Mouse (Mus musculus) erythroblast, embryonic 14.5 days (primary cell): ENCODE results near the gene Arsb. TPM values are rescaled to one million over a fixed set of nuclear protein-coding genes. Genes with fewer than 3 reads are reported as not detected.

Experiments
- H3K27me3 ChIP-seq: 2 replicates; pipeline ENCODE4 v1.6.1; 2012; ENCODE audit warnings: inconsistent platforms; ENCODE audit not compliant: control insufficient read depth
- H3K36me3 ChIP-seq: 2 replicates; pipeline ENCODE4 v1.6.1; 2012; ENCODE audit warnings: mild to moderate bottlenecking, inconsistent platforms; ENCODE audit not compliant: control insufficient read depth
- H3K4me1 ChIP-seq: 2 replicates; pipeline ENCODE4 v1.6.1; 2012; ENCODE audit warnings: inconsistent platforms; ENCODE audit not compliant: control insufficient read depth
- H3K4me3 ChIP-seq: replicated peaks from 2 replicates; pipeline ENCODE3; 2012; ENCODE audit warnings: moderate library complexity, mild to moderate bottlenecking, inconsistent platforms
- H3K9me3 ChIP-seq: 2 replicates; pipeline ENCODE4 v1.6.1; 2012; ENCODE audit warnings: low read length, inconsistent platforms, mixed read lengths; ENCODE audit not compliant: control insufficient read depth
- GATA1 ChIP-seq: IDR thresholded peaks from 2 replicates; pipeline ENCODE4 v1.6.1; 2012; ENCODE audit warnings: low read length, inconsistent platforms, mixed read lengths
- TAL1 ChIP-seq: IDR thresholded peaks from 3 replicates; pipeline ENCODE4 v1.6.1; 2012; ENCODE audit warnings: low read length, inconsistent platforms, mixed read lengths
- polyA plus RNA-seq: library from polyadenylated mRNA; stranded (reverse); fragments of >175 nt; gene quantifications from 2 replicates; pipeline ENCODE4 v1.2.3, GENCODE M21; 2012

Gene Arsb
- polyA plus RNA-seq, 1 experiment = 0.05 TPM

DNA sequence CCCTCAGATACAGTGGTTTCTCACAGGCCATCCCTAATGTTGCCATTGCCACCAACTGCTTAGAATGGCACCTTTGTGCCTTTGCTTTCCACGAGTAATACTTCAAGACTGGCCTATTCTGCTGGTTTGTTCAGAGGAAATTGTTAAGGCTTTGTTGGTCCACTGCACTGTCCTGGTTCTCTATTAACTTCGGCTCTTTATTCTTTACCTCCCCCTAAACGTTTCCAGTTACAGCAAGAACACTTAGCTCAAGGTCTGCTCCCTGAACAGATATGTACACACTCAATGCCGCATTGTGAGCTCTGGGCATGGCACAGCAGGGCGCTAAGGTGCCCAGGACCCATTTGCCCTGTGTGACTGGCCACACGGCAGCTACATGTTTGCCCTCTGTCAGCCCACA lies 119.8 kb downstream of the Arsb start:
- Histone ChIP-seq H3K9me3 (no peaks in the 10 kb centered on the region), H3K36me3 (no peaks in the 10 kb centered on the region), H3K27me3 (no peaks in the 10 kb centered on the region), H3K4me3 (no peak overlapping the region), H3K4me1 (no peaks in the 10 kb centered on the region)
- TF ChIP-seq TAL1 = no peak
- TF ChIP-seq GATA1 = no peak

DNA sequence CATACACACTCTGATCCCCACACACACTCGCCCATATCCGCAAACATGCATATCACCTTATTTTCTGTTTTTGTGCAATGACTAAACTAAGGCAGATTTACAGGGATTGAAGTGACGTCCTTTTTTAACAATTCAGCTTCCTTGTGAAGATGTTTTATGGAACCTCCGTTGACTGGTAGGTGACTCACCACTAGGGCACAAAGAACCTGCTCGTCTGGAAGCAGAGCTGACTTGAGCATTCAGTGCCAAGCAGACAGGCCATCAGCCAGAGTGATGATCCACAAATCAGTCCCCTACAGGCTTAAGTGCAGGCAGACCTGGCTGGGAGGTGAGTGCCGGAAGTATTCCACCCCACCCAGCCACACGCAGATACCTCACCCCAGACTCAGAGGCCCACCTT lies 120.7 kb downstream of the Arsb start:
- TF ChIP-seq GATA1 = no peak
- TF ChIP-seq TAL1 = no peak
- Histone ChIP-seq H3K27me3 (no peaks in the 10 kb centered on the region), H3K4me3 (no peak overlapping the region), H3K36me3 (no peaks in the 10 kb centered on the region), H3K9me3 (no peaks in the 10 kb centered on the region), H3K4me1 (no peaks in the 10 kb centered on the region)

DNA sequence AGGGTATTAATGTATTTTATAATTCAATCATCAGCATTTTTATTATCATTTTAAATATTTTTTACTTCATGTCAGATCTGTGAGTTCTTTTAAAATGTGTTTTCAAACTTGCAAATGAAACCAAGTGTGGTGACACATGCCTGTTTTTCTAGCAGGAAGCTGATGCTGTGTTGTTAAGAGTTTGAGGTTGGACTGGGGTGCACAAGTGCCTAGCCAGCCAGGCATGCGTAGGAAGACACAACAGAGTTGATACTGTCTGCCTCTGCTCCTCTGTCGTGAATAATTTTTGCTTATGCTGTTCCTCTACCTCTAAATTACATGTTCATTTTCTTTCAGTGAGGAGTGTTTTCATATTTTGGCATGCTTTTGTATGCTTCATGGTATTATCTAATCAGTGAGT lies 122.7 kb downstream of the Arsb start:
- H3K4me3 ChIP-seq = no peak overlapping the region
- no peaks in the 10 kb centered on the region for H3K36me3 ChIP-seq
- H3K4me1 ChIP-seq = no peaks in the 10 kb centered on the region
- TF ChIP-seq GATA1 (no peak), TAL1 (no peak)
- H3K27me3 ChIP-seq = no peaks in the 10 kb centered on the region
- no peaks in the 10 kb centered on the region for H3K9me3 ChIP-seq

DNA sequence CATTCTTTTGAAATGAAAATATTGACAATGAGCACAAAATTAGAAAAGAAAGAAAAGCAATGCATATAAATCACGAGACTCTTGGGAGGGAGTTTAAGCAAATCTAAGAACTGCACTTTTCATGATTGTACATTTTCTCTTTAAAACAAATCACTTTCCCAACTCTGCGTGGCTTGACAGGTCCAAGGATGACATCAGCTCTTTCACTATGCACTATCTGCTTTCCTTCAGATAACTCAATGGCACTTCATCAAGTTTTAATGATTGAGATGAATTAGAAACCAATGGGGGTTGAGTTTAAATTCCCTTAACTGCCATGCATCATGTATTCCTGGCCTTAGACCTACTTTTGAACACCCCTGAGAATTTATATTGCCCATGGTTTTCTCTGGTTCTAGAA lies 124.0 kb downstream of the Arsb start:
- Histone ChIP-seq H3K36me3 (no peaks in the 10 kb centered on the region), H3K27me3 (no peaks in the 10 kb centered on the region), H3K4me3 (no peak overlapping the region), H3K9me3 (no peaks in the 10 kb centered on the region), H3K4me1 (no peaks in the 10 kb centered on the region)
- TF ChIP-seq TAL1 = no peak
- TF ChIP-seq GATA1 = no peak

DNA sequence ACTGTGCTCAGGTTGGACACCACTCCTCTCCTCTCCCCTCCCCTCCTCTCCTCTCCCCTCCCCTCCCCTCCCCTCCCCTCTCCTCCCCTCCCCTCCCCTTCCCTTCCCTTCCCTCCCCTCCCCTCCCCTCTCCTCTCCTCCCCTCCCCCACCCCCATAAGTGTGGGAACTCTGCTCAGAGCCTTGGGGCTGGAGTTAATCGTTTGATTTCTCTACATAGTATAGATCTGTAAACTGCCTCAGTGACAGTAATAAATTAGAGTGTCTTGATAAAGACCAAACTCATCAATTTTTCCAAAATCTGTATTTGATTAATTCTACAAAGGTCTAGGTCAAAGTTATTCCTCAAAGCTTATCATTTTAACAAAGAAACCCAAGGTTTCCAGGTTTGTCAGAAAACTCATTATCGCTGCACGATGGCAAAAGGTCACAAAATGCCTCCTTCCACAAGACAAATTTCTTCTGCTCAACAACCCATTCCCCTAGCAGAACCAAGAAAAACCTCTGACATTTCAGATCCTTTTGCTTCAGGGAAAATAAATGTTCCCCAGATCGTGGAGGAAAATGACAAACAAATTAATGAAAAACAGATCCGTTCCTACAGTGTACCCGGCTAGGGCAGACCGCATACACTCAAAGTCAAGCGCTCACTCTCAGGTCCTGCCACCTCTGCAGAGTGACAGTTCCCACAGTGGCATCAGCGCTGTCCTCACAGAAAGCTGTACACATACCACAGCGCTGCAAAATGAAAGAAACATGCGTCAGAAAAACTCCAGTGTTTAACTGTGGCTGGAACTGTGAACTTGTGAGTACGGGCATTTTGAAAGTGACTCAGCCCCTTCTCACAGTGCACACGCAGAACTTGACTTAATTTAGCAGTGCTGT lies 126.8 kb downstream of the Arsb start:
- Histone ChIP-seq H3K4me3 (no peak overlapping the region), H3K4me1 (no peaks in the 10 kb centered on the region), H3K36me3 (no peaks in the 10 kb centered on the region), H3K27me3 (no peaks in the 10 kb centered on the region), H3K9me3 (no peaks in the 10 kb centered on the region)
- no peak for TF ChIP-seq TAL1
- TF ChIP-seq GATA1 = no peak

DNA sequence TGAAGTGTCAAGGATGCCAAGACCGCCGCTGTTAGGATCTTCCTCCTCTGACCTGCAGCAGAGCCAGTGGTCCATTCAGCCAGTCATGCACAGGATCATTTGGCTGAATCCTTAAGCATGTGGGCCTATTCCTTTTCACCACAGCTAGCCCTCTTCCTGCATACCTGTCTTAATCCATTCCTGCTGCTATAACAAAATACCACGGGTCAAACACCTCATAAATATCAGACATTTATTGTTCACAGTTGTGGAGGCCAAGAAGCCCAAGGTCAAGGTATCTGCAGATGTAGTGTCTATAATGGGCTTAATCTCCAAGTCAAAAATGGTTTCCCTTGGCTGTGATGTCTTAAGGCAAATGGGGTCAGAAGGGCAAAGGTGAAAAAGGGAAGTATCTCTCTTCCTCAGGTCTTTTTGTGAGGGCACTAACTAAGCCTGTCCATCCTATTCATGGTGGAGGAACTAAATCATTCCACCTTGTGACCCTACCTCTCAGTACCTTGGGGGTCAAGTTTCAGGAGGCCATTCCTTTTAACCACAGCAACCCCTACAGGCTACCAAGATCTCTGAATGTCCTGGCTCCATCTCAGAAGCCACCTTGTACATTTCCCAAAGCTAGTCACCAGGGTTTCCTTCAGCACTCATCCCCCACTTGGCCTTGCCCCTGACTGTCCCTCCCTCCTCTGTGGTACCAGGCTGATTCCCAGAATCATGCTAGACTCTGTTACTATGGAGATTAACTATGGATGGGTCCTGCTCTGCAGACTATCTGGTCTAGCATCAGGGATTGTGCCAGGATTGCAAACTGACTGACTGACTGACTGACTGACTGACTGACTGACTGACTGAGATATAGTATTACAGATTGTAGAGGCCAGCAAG lies 128.2 kb downstream of the Arsb start:
- H3K9me3 ChIP-seq = no peaks in the 10 kb centered on the region
- no peak overlapping the region for H3K4me3 ChIP-seq
- no peaks in the 10 kb centered on the region for H3K36me3 ChIP-seq
- no peaks in the 10 kb centered on the region for H3K27me3 ChIP-seq
- TF ChIP-seq GATA1 = no peak
- TF ChIP-seq TAL1 = no peak
- H3K4me1 ChIP-seq = no peaks in the 10 kb centered on the region

DNA sequence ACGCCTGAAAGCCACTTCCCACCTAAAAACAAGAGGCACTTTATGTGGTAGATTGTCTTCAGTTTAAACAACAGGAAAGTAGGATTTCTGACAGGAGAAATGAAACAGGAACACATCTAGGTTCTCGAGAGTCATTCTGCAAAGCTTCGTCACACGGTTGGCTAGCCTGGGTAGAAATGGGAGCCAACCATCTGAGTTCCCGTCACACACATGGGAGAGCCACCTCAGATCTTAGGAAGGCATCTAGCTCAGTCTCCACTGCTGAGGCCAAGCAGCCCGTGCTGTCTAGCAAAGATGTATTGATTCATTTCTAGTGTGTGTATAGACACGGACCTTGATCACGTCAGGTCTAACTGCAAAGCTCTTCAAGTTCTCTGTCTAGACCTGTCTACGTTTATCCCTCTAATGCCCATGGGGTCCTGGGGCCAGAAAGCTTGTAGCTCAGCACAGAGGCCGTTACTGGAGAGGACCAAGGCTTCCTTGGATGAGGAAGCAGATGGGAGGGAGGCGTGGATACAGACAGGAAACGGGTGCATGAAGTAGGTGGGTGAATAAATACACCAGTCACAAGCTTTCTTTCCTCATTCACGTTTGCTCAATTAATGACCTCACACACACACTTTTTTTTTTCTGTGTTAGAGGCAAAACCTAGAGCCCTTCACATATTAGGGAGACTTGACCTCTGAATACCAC lies 129.7 kb downstream of the Arsb start:
- no peaks in the 10 kb centered on the region for H3K9me3 ChIP-seq
- no peaks in the 10 kb centered on the region for H3K27me3 ChIP-seq
- no peaks in the 10 kb centered on the region for H3K4me1 ChIP-seq
- no peak for TF ChIP-seq TAL1
- TF ChIP-seq GATA1 = no peak
- no peak overlapping the region for H3K4me3 ChIP-seq
- H3K36me3 ChIP-seq = no peaks in the 10 kb centered on the region

DNA sequence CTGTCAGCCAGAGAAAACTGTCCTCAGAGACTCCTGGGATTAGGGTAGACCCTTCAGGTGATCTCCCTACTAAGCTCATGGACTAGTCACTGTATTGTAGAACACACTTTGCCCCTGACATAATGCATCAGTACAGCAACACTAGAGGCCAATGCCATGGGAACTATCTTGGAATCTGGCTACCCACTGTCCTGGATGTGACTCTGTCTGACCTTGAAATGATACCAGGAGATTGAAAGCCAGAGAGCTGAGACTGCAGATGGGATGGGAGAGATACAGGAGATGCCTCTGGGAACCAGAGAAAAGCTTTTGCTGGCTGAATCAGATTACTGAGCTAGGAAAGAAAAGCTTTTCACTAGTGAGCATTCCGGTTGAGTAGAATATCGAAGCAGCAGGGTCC lies 130.7 kb downstream of the Arsb start:
- Histone ChIP-seq H3K36me3 (no peaks in the 10 kb centered on the region), H3K9me3 (no peaks in the 10 kb centered on the region), H3K27me3 (no peaks in the 10 kb centered on the region), H3K4me1 (no peaks in the 10 kb centered on the region), H3K4me3 (no peak overlapping the region)
- TF ChIP-seq GATA1 (no peak), TAL1 (no peak)

DNA sequence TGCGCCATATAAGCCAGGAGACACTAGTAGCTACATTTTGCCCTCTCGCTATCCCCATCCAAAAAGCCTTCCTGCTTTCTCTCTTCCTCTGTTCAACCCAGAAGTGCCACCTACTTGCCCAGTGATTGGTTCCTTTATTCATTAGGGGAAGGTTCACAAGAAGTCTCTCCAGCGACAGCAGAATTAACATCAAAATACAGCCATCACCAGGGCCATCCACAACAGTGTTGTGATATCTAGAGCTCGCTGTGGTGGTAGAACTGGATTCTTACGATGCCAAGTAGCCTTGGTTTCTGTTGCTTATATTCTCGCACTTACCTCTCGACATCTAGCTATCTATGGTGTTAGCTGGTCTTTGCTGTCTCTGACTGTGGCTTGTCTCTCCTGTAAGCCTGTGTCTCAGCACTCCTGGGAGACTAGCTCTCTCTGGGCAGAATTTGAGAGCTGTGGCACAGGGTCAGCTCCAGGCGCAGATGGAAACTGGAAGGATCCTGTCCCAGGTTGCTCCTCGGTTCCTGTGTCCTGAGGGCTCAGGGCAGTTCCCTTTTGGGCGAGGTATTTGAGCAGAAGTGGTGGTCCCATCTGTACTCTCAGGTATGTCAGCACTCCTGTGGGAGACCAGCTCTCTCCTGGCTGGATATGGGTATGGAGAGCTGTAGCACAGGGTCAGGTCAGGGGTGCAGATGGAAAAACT lies 135.3 kb downstream of the Arsb start:
- no peaks in the 10 kb centered on the region for H3K36me3 ChIP-seq
- TF ChIP-seq GATA1 (no peak), TAL1 (no peak)
- H3K4me1 ChIP-seq = no peaks in the 10 kb centered on the region
- no peaks in the 10 kb centered on the region for H3K27me3 ChIP-seq
- no peak overlapping the region for H3K4me3 ChIP-seq
- no peaks in the 10 kb centered on the region for H3K9me3 ChIP-seq
